Mouse (Mus musculus) spleen, adult 2 months (tissue): ENCODE results near the gene Rasal2.

Source experiments
- CTCF ChIP-seq: fragments of 200-500 bp; IDR thresholded peaks from 2 replicates; pipeline ENCODE4 v1.5.1; 2011; ENCODE audit warnings: mild to moderate bottlenecking, inconsistent platforms; ENCODE audit not compliant: insufficient read depth, insufficient read length, insufficient replicate concordance; ENCODE audit errors: extremely low read depth
- POLR2A ChIP-seq: fragments of 200-500 bp; IDR thresholded peaks from 2 replicates; pipeline ENCODE4 v1.6.1; 2011; ENCODE audit warnings: low read depth, low read length, inconsistent platforms

DNA sequence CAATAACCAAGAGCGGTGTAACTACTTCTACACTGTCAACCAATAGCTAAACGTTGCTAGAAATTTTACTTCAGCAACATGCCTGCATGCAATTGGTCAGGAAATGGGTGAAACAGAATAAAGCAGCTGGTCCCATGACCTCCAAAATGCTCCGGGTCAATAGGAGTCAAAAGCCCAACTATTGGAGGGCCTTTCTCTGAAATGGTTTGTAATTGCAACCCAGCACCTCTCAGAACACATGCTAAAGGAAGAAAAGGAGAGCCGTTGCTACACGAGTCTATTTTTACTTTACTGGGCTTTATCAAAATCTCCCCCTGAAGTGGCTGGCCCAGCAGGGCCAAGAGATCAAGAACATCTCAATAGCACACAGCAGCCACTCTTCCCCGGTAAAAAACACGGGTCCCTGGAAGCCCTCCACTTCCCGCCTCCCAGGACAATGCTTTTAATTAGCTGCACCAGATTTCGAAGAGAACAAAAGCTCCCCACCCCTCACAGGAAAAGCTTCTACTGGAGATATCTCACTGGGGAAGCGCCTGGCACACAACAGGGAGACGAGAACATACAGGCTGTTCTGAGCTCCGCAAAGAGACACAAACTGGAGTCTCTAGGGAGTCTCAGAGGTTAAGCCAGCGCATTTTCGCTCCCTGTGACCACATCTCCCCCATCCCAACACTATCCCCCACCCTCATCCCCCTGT is 30.8 kb upstream of the Rasal2 start:
- no peak for TF ChIP-seq CTCF
- TF ChIP-seq POLR2A, result no peak
